Mouse (Mus musculus) neural tube, embryonic 13.5 days (tissue): ENCODE data around the gene Mtpn. TPM values are rescaled to one million over a fixed set of nuclear protein-coding genes. Genes with fewer than 3 reads are reported as not detected.

Experiments
- ATAC-seq: fragments of 200-750 bp; cut with Nextera tagmentation; 2 replicates; pipeline ENCODE4 v1.8.0; 2017; ENCODE audit warnings: low read depth, mild to moderate bottlenecking, moderate TSS enrichment, moderate library complexity
- H3K27ac ChIP-seq: fragments of 300-500 bp; sonication (generic); replicated peaks from 2 replicates; pipeline ENCODE4 v1.5.1; 2015; ENCODE audit warnings: moderate library complexity, mild to moderate bottlenecking, inconsistent platforms
- H3K27me3 ChIP-seq: fragments of 300-500 bp; sonication (generic); 2 replicates; pipeline ENCODE4 v1.6.1; 2015; ENCODE audit warnings: mild to moderate bottlenecking, inconsistent platforms
- H3K36me3 ChIP-seq: fragments of 300-500 bp; sonication (generic); 2 replicates; pipeline ENCODE4 v1.6.1; 2015; ENCODE audit warnings: mild to moderate bottlenecking, inconsistent platforms
- H3K4me1 ChIP-seq: fragments of 300-500 bp; sonication (generic); replicated peaks from 2 replicates; pipeline ENCODE4 v1.6.1; 2015; ENCODE audit warnings: inconsistent platforms
- H3K4me2 ChIP-seq: fragments of 300-500 bp; sonication (generic); 2 replicates; pipeline ENCODE4 v1.6.1; 2015; ENCODE audit warnings: inconsistent platforms, mild to moderate bottlenecking, moderate library complexity
- H3K4me3 ChIP-seq: fragments of 300-500 bp; sonication (generic); 2 replicates; pipeline ENCODE4 v1.5.1; 2015; ENCODE audit warnings: mild to moderate bottlenecking, inconsistent platforms
- H3K9ac ChIP-seq: fragments of 300-500 bp; sonication (generic); 2 replicates; pipeline ENCODE4 v1.6.1; 2015; ENCODE audit warnings: moderate library complexity, mild to moderate bottlenecking, inconsistent platforms
- H3K9me3 ChIP-seq: fragments of 300-500 bp; sonication (generic); 2 replicates; pipeline ENCODE4 v1.6.1; 2016; ENCODE audit warnings: inconsistent platforms
- WGBS: fragments of 180-500 bp; shearing (Covaris S2); methylation state at CpG from one replicate; pipeline ENCODE4 v1.1.7; 2015; 5-methylcytosine and 5-hydroxymethylcytosine counted together
- microRNA-seq: library from miRNA; unstranded; fragments of <30 nt; microRNA quantifications from one replicate; pipeline ENCODE4, GENCODE M21; 2016
- polyA plus RNA-seq: library from polyadenylated mRNA; unstranded; fragments of >200 nt; fragmentation: Nextera tagmentation; extraction: Ambion mirVana; gene quantifications from 2 replicates; pipeline ENCODE4 v1.2.1, GENCODE M21; 2015

The Mtpn gene
- polyA plus RNA-seq, 1 experiment from 2014 or later, result 167 TPM

- no peak overlapping the region for H3K27ac ChIP-seq
- H3K4me3 ChIP-seq, result no peak overlapping the region
- H3K9me3 ChIP-seq, result no peaks in the 10 kb centered on the region
- H3K9ac ChIP-seq, result no peak overlapping the region
- no peaks in the 10 kb centered on the region for H3K36me3 ChIP-seq
- no peak overlapping the region for H3K4me2 ChIP-seq
- no peaks in the 10 kb centered on the region for H3K27me3 ChIP-seq
- WGBS, result 96% methylated on average over 5 of the region's 5 CpGs
- no peaks in the 10 kb centered on the region for H3K4me1 ChIP-seq
- no peak for ATAC-seq
Measured at GRCm38 (mm10) chr6:35499978-35500667, 39.6 kb downstream of the Mtpn start.

- Histone ChIP-seq H3K27ac (no peak overlapping the region), H3K4me1 (no peaks in the 10 kb centered on the region), H3K9me3 (no peaks in the 10 kb centered on the region), H3K4me2 (no peak overlapping the region), H3K4me3 (no peak overlapping the region), H3K9ac (no peak overlapping the region), H3K27me3 (no peaks in the 10 kb centered on the region), H3K36me3 (no peaks in the 10 kb centered on the region)
- ATAC-seq, result no peak
- WGBS, result 95% methylated on average over 4 of the region's 4 CpGs
Measured at GRCm38 (mm10) chr6:35497406-35497805, 42.3 kb downstream of the Mtpn start.

DNA sequence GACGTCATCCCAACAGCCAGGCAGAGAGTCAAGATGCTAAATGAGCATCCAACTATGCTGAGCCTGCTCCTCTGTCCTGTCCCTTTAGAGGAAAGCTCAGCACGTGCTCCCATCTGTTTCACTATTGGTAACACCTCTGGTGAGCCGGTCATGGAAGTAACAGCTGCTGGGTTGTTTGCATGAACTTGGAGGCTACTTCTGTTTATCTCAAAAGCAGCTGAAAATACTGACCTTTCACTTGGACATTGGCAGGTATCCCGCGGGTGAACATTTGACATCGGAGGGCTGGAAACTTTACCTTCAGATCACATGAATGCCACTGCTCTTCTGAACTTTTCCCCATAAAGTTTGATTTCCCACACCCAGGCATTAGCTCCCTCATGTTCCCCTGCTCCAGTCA, 45.8 kb downstream of the Mtpn start:
- no peaks in the 10 kb centered on the region for H3K27me3 ChIP-seq
- 90% methylated on average over 6 of the region's 6 CpGs for WGBS
- no peak overlapping the region for H3K4me3 ChIP-seq
- H3K9me3 ChIP-seq, result no peaks in the 10 kb centered on the region
- no peak for ATAC-seq
- no peaks in the 10 kb centered on the region for H3K4me1 ChIP-seq
- no peak overlapping the region for H3K4me2 ChIP-seq
- H3K9ac ChIP-seq, result no peak overlapping the region
- H3K27ac ChIP-seq, result no peak overlapping the region
- H3K36me3 ChIP-seq, result no peaks in the 10 kb centered on the region

GRCm38 (mm10) chr6:35479651-35480335, 59.9 kb downstream of the Mtpn start:
- Histone ChIP-seq H3K9me3 (no peaks in the 10 kb centered on the region), H3K4me3 (no peak overlapping the region), H3K27me3 (no peaks in the 10 kb centered on the region), H3K9ac (no peak overlapping the region), H3K27ac (no peak overlapping the region), H3K4me2 (no peak overlapping the region), H3K4me1 (no peaks in the 10 kb centered on the region), H3K36me3 (no peaks in the 10 kb centered on the region)
- WGBS, result 70% methylated on average over 5 of the region's 5 CpGs
- no peak for ATAC-seq

DNA sequence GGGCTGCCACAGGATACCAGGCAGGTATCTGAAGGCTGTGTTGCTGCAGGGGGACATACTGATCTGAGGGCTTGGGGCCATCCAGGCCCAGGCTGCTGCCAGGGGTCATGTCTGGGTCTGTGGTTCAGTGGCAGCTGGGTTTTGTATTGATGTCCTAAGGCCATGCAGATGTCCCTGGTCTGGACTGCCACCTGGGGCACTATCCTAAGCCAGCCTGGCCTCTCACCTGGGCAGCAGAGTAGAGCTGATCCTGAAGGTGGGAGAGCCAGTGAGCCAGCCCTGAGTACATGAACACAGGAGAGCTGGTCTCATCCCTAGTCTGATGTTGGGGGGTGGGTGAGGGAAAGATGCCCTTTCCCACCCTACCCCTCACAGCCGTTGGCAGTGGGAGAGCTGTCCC, 62.9 kb downstream of the Mtpn start:
- 100% methylated on average over 1 of the region's 1 CpGs for WGBS
- Histone ChIP-seq H3K27ac (no peak overlapping the region), H3K9me3 (no peaks in the 10 kb centered on the region), H3K4me1 (no peaks in the 10 kb centered on the region), H3K4me2 (no peak overlapping the region), H3K9ac (no peak overlapping the region), H3K36me3 (no peaks in the 10 kb centered on the region), H3K4me3 (no peak overlapping the region), H3K27me3 (no peaks in the 10 kb centered on the region)
- ATAC-seq, result no peak

GRCm38 (mm10) chr6:35463450-35464395, 76.0 kb downstream of the Mtpn start:
- H3K4me1 ChIP-seq, result no peaks in the 10 kb centered on the region
- no peaks in the 10 kb centered on the region for H3K27me3 ChIP-seq
- no peak for ATAC-seq
- no peaks in the 10 kb centered on the region for H3K9me3 ChIP-seq
- WGBS, result 82% methylated on average over 5 of the region's 5 CpGs
- H3K27ac ChIP-seq, result no peak overlapping the region
- H3K36me3 ChIP-seq, result no peaks in the 10 kb centered on the region
- no peak overlapping the region for H3K4me3 ChIP-seq
- no peak overlapping the region for H3K9ac ChIP-seq
- no peak overlapping the region for H3K4me2 ChIP-seq

GRCm38 (mm10) chr6:35462484-35462883, 77.2 kb downstream of the Mtpn start:
- H3K27ac ChIP-seq, result no peak overlapping the region
- H3K9ac ChIP-seq, result no peak overlapping the region
- no peak for ATAC-seq
- no peaks in the 10 kb centered on the region for H3K36me3 ChIP-seq
- 87% methylated on average over 1 of the region's 1 CpGs for WGBS
- no peaks in the 10 kb centered on the region for H3K9me3 ChIP-seq
- H3K4me2 ChIP-seq, result no peak overlapping the region
- H3K4me1 ChIP-seq, result no peaks in the 10 kb centered on the region
- H3K27me3 ChIP-seq, result no peaks in the 10 kb centered on the region
- no peak overlapping the region for H3K4me3 ChIP-seq

Small RNA genes lying within 50 kb of the gene (microRNA-seq; reads per million reads assigned to microRNA genes)
- not detected for gene Gm23053

Other genes starting within 250 kb of the Mtpn start
- gene Slc13a4, start 231.8 kb downstream of the Mtpn start, polyA plus RNA-seq, result 1.3 and 2.1 TPM in 2 replicates
- gene Fam180a, start 213.7 kb downstream of the Mtpn start, polyA plus RNA-seq, result 0.39 and 0.73 TPM in 2 replicates